Mouse (Mus musculus) T-helper 17 cell (primary cell): Measurements from ENCODE around the gene Ilf3.

Source experiments
- in situ Hi-C, 2 experiments: fragments of 300-600 bp; cut with MboI, MseI; formaldehyde crosslinking; loops; 1 replicate in 1 of 2; 2 replicates in 1 of 2; pipeline ENCODE4 v1.15.1; 2025; ENCODE audit warnings: high pct_unique_total_duplicates in 2 of 2

Ilf3 gene

GRCm38 (mm10) chr9:21340411-21340810 is 27.3 kb upstream of the Ilf3 start:
- in situ Hi-C loops: no loop called here

GRCm38 (mm10) chr9:21346627-21347365 is 20.9 kb upstream of the Ilf3 start:
- in situ Hi-C loops: loop anchor here in 1 of 2 experiments (5.0 kb wide), 1 partner anchor 71 kb away; no protein-coding TSS in a partner anchor

- in situ Hi-C loops: loop anchor here in 1 of 2 experiments (5.0 kb wide), 1 partner anchor 69 kb away; no protein-coding TSS in a partner anchor
These were observed 19.5 kb upstream of the Ilf3 start for GRCm38 (mm10) chr9:21348152-21348551.

DNA sequence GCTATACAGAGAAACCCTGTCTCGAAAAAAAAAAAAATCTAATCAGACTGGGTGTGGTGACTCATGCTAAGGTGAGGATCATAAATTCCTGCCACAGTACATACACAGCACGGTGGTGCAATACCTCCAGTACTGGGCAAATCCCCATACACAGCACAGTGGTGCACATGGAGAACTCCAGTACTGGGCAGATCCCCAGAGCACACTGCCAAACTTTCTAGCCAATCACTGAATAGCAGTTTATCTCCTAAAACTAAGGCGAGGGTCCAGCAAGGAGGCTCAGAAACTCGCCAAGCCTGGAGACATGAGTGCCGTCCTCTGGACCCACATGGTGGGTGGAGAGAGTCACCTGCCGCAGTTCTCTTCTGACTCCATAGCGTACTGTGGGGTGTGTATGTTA is 16.5 kb upstream of the Ilf3 start:
- in situ Hi-C loops: loop anchor here (5.0 to 10.0 kb wide), 3 partner anchors 34 to 56 kb away; partner anchors contain the start of genes Ap1m2 (in 1 of the 2) and Cdkn2d (in 1 of the 2)

- in situ Hi-C loops: loop anchor here (5.0 to 10.0 kb wide), 3 partner anchors 35 to 57 kb away; partner anchors contain the start of genes Ap1m2 (in 1 of the 2) and Cdkn2d (in 1 of the 2)
These were observed 15.8 kb upstream of the Ilf3 start for GRCm38 (mm10) chr9:21351702-21352377.

GRCm38 (mm10) chr9:21352463-21353372 is 15.0 kb upstream of the Ilf3 start:
- in situ Hi-C loops: loop anchor here (5.0 to 10.0 kb wide), 3 partner anchors 35 to 58 kb away; partner anchors contain the start of genes Ap1m2 (in 1 of the 2) and Cdkn2d (in 1 of the 2)

DNA sequence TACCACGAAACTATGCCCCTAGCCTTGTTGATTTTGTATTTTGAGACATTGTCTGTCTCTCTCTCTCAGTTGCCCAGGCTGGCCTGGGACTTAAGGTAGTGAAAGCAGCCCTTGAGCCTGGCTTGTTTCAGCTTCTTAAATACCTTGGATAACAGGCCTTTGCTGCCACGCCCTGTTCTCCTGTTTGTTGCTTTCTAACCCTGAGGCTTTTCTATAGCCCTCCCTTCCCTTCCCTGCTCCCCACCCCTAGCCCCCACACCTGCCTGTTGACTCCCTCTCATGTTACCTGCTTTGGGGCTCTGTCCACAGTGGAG is 14.3 kb upstream of the Ilf3 start:
- in situ Hi-C loops: loop anchor here (5.0 to 10.0 kb wide), 3 partner anchors 36 to 59 kb away; partner anchors contain the start of genes Ap1m2 (in 1 of the 2) and Cdkn2d (in 1 of the 2)

GRCm38 (mm10) chr9:21354796-21355195 is 12.9 kb upstream of the Ilf3 start:
- in situ Hi-C loops: loop anchor here (5.0 to 10.0 kb wide), 3 partner anchors 37 to 60 kb away; partner anchors contain the start of genes Ap1m2 (in 1 of the 2) and Cdkn2d (in 1 of the 2)

- in situ Hi-C loops: loop anchor here in 1 of 2 experiments (10.0 kb wide), 1 partner anchor 62 kb away; the partner anchor contains the start of gene Cdkn2d
These were observed 10.5 kb upstream of the Ilf3 start for GRCm38 (mm10) chr9:21356981-21357718.

DNA sequence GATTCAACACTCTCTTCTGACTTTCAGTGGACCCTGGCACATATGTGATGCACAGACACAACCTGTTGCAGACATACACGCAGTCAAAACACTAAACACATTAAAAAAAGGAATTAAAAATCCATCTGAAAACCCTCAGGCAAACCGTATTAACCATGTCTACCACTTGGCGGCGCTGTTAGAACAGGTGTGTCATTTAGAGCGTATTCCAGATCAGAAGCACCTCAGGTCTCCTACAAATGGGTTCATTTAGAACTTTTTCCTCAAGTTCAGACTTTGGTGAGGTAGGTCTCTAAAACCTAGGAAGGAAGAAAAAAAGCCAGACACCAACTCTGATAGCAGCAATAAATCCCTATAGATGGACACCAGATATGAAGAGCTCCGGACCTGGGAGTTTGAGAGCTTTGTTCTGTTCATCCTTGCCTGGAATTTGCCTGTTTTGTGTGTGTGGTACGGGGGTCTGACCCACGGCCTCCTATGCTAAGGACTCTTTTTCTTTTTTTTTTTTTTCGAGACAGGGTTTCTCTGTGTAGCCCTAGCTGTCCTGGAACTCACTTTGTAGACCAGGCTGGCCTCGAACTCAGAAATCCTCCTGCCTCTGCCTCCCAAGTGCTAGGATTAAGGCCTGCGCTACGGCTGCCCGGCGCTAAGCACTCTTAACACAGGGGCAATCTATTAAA is 990 bp upstream of the Ilf3 start:
- in situ Hi-C loops: no loop called here

DNA sequence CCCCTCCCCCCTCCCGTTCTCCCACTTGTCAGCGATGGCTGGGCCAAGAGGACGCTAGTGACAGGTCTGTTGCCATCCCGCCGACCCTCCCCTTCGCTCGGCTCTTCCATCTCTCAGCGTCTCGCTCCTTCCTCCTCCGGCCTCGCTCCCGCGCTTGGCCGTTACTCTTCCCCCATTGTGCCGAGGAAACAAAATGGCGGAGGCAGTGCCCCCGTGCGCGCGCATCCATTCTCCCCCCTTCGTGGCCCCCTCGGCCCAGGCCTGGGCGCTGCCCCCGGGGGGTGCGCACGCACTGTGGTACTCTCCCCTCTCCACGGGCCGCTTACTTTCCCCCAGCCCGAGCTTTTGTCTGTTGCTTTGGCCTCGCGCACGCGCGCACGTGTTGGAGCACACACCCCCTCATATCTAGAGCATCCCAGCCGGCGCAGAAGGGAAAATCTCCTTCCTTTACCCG is 487 bp downstream of the Ilf3 start:
- in situ Hi-C loops: no loop called here

DNA sequence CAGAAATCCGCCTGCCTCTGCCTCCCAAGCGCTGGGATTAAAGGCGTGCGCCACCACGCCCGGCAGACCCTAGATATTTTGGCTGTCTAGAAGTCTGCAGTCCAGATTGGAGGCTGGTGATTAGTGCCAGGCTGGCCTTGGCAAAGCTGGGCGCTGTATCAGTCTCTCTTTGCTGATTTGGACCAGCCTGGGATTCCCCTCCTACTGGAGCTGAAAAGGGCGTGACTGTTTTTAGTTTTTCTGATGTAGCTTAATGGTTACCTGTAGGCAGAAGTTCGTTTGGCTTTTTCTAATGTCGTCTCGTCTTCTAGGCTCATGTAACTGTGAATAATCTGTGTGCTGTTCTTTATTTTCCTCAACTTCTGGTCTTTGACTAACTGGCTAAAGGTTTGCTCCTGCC is 1.4 kb downstream of the Ilf3 start:
- in situ Hi-C loops: no loop called here

DNA sequence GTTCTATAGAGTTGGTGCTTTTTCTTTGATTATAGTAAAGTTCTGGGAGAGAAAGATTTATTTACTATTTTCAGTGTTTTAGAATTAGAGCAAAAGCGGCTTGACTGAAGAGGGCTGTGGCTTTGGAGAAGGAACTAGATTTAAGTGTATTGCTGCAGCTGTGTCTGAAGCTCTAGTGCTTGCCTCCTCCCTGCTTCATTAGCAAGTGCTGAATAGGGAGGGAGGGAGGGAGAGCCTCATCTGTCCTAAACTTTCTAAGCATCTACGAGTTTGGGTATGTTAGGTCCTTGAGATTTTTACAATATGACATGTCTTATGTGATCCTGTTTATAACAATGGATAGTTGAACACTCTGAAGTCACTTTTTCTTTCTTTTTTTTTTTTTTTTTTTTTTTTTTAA is 3.2 kb downstream of the Ilf3 start:
- in situ Hi-C loops: loop anchor here in 1 of 2 experiments (5.0 to 10.0 kb wide), 2 partner anchors 36 to 446 kb away; no protein-coding TSS in a partner anchor

- in situ Hi-C loops: loop anchor here in 1 of 2 experiments (5.0 to 10.0 kb wide), 2 partner anchors 35 to 448 kb away; no protein-coding TSS in a partner anchor
These were observed 4.8 kb downstream of the Ilf3 start for GRCm38 (mm10) chr9:21372508-21372907.

GRCm38 (mm10) chr9:21379195-21379594 is 11.5 kb downstream of the Ilf3 start:
- in situ Hi-C loops: loop anchor here in 1 of 2 experiments (10.0 kb wide), 1 partner anchor 454 kb away; no protein-coding TSS in a partner anchor

- in situ Hi-C loops: no loop called here
These were observed 13.2 kb downstream of the Ilf3 start for GRCm38 (mm10) chr9:21380868-21381267.

DNA sequence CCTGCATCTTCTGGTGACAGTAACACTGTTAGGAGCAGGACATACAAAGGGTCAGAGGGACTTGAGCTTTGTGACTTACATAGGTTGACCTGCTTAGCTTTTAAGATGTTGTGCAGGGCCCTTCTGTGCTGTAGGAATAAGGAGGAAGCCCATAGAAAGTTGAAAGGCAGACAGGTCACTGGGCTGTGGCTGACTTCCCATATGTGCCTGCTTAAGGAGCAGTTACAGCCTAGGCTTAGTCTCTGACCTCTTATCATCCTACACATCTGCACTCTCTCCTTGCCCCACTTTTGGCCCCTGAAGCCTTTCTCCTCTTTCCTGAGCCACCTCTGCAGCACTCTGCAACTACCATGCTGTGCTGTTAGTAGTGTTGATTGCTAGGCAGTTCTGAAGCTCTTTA is 16.3 kb downstream of the Ilf3 start:
- in situ Hi-C loops: no loop called here

GRCm38 (mm10) chr9:21392646-21393175 is 25.0 kb downstream of the Ilf3 start:
- in situ Hi-C loops: no loop called here

DNA sequence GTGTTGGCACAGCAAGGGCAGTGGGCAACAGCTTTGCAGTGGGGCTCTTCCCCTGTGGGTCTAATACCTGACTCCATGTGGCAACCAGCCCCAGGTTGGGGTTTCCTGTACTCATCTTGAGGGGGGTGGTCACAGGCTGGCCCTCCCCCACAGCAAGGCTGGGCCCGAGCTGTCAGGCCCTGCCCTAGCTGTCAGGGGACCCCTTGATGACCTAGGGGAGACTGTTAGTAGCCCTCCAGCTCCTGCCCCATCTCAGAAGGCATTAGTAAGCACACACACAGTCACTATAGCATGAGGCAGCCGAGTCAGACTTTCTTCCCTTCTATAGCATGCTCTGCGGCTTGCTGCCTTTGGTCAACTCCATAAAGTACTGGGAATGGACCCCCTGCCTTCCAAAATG is 28.0 kb downstream of the Ilf3 start:
- in situ Hi-C loops: loop anchor here in 1 of 2 experiments (5.0 kb wide), 1 partner anchor 82 kb away; no protein-coding TSS in a partner anchor
